Mouse (Mus musculus) thymus, adult 2 months (tissue): ENCODE measurements at regions not wholly inside any gene's neighbourhood (a gene's known extent, or its start where the extent isn't known, plus 50 kb on each side); places are given as distances from the start of the nearest gene placed in this dataset.

Experiments
- DNase-seq: peaks from one replicate; pipeline ENCODE4 v3.0.0; 2021
- H3K27ac ChIP-seq: fragments of 200-500 bp; 2 replicates; pipeline ENCODE4 v1.5.1; 2012; ENCODE audit warnings: low read length, control low read depth; ENCODE audit not compliant: control insufficient read depth, insufficient read depth
- H3K27me3 ChIP-seq: fragments of 200-500 bp; 2 replicates; pipeline ENCODE4 v1.6.1; 2012; ENCODE audit warnings: mild to moderate bottlenecking, low read length, moderate library complexity, mixed read lengths; ENCODE audit not compliant: control insufficient read depth, insufficient read depth
- H3K36me3 ChIP-seq: fragments of 200-500 bp; 2 replicates; pipeline ENCODE4 v1.6.1; 2012; ENCODE audit warnings: mild to moderate bottlenecking, low read length, moderate library complexity; ENCODE audit not compliant: control insufficient read depth, insufficient read depth
- H3K4me1 ChIP-seq: fragments of 200-500 bp; replicated peaks from 2 replicates; pipeline ENCODE4 v1.6.1; 2012; ENCODE audit warnings: low read length; ENCODE audit not compliant: control insufficient read depth, insufficient read depth
- H3K4me3 ChIP-seq: fragments of 200-500 bp; 2 replicates; pipeline ENCODE4 v1.5.1; 2012; ENCODE audit warnings: mild to moderate bottlenecking, low read length, control low read depth, moderate library complexity; ENCODE audit not compliant: control insufficient read depth, insufficient read depth
- CTCF ChIP-seq: fragments of 200-500 bp; IDR thresholded peaks from 2 replicates; pipeline ENCODE4 v1.5.1; 2012; ENCODE audit warnings: mild to moderate bottlenecking, control low read depth, low read length, moderate library complexity, borderline replicate concordance; ENCODE audit not compliant: control insufficient read depth, poor library complexity, insufficient read depth; ENCODE audit errors: extremely low read depth
- POLR2A ChIP-seq: fragments of 200-500 bp; IDR thresholded peaks from 2 replicates; pipeline ENCODE4 v1.6.1; 2012; ENCODE audit warnings: mild to moderate bottlenecking, low read length, control low read depth, moderate library complexity; ENCODE audit not compliant: control insufficient read depth, poor library complexity, insufficient read depth; ENCODE audit errors: extremely low read depth
- WGBS: fragments of 180-500 bp; shearing (Covaris S2); methylation state at CpG from one replicate; pipeline ENCODE4 v1.1.7; 2018; 5-methylcytosine and 5-hydroxymethylcytosine counted together

DNA sequence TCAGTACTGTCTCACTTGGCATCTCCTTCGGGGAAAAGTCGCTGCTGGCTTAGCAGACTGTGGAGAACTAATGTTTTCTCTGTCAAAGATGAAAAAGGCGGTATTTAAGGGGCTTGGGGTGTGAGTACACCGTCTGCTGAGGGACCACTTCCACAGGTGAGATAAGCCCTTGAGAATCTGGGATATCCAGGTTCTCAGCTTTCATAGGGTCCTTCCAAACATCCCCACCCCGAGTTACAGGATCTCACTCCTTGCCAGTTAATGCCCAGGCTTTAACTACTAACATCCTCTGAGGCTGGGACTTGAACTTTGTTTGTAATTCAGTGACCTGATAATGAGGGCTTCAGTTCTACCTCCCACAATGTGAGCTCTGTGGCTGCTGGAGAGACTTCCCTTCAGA lies 86.9 kb downstream of the Emp1 start:
- Histone ChIP-seq H3K4me1 (peaks cover 9% of the 10 kb centered on the region), H3K27ac (no peak overlapping the region), H3K27me3 (no peaks in the 10 kb centered on the region), H3K4me3 (no peak overlapping the region), H3K36me3 (no peaks in the 10 kb centered on the region)
- TF ChIP-seq POLR2A (no peak), CTCF (no peak)
- no peak for DNase-seq
- WGBS, result 94% methylated on average over 5 of the region's 5 CpGs

DNA sequence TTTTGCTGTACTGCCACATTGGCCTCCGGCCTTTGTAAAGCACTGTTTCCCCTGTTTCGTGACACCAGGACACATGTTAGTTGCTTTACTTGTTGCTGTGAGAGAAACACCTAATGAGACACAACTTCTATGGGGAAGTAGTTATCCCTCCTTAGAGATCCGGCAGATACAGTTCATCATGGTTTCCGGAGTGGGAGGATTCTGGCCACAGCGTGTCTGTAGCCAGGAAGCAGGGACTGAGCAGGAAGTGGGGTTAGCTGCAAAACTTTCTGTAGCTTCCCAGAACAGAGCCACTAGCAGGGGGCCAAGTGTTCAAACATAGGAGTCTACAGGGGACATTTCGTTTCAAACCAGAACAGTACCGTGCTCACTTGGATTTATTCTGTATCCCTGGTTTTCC lies 88.2 kb downstream of the Emp1 start:
- Histone ChIP-seq H3K4me1 (peaks cover 9% of the 10 kb centered on the region), H3K36me3 (no peaks in the 10 kb centered on the region), H3K27me3 (no peaks in the 10 kb centered on the region), H3K4me3 (no peak overlapping the region), H3K27ac (no peak overlapping the region)
- TF ChIP-seq CTCF, result no peak
- TF ChIP-seq POLR2A, result no peak
- peak; percentile 49 for DNase-seq
- WGBS, result 5% methylated on average over 7 of the region's 7 CpGs

DNA sequence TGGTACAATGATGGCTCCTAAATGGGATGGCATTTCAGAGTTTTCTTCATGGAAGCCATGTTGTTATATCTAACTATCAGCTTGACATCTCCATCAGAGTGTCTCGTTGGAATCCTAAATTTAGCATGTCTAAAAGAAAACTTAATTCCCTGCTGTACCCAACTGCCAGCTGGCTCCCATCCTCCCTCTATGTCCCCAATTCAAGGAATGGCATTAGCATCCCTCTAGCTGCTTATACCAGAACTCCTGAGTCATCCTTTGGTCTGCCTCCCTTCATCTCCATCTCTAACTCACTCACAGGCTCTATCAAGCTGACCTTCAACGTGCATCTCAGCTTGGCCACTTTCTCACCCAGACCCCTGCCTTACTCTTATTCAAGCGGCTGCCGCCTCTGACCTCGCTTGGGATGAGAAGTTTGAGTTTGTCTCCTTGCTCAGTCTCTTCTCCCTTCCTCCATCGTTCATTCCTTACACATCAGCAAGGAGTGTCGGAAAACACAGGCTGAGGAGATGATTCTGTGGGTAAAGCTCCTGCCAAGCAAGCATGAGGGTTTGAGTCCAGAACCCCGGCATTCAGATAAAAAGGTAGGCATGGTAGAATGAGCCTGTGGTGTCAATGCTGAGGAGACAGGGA lies 88.9 kb downstream of the Emp1 start:
- WGBS, result 85% methylated on average over 8 of the region's 8 CpGs
- H3K27me3 ChIP-seq, result no peaks in the 10 kb centered on the region
- peaks cover 9% of the 10 kb centered on the region for H3K4me1 ChIP-seq
- TF ChIP-seq POLR2A, result no peak
- no peak for TF ChIP-seq CTCF
- H3K4me3 ChIP-seq, result no peak overlapping the region
- no peaks in the 10 kb centered on the region for H3K36me3 ChIP-seq
- H3K27ac ChIP-seq, result no peak overlapping the region
- DNase-seq, result no peak

DNA sequence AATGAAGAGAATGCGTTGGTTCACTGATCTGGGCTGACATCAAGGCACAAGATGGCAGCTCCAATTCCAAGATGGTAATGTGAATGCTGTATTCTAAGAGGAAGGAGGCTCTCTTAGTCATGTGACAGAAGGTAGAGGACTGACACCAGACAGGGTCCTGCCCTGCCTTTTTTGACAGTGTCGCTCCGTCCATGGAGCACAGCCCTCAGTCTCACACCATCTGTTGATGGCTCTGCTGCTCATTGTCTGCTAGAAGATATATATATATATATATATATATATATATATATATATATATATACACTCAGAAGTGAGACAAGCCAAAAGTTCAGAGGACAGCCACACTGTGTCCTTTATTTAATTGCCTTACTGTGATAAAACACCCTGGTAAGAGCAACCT lies 90.7 kb downstream of the Emp1 start:
- no peak for DNase-seq
- TF ChIP-seq CTCF, result no peak
- TF ChIP-seq POLR2A, result no peak
- WGBS, result 100% methylated on average over 3 of the region's 3 CpGs
- no peaks in the 10 kb centered on the region for H3K36me3 ChIP-seq
- H3K4me3 ChIP-seq, result no peak overlapping the region
- H3K27ac ChIP-seq, result no peak overlapping the region
- no peaks in the 10 kb centered on the region for H3K27me3 ChIP-seq
- H3K4me1 ChIP-seq, result peaks cover 9% of the 10 kb centered on the region

DNA sequence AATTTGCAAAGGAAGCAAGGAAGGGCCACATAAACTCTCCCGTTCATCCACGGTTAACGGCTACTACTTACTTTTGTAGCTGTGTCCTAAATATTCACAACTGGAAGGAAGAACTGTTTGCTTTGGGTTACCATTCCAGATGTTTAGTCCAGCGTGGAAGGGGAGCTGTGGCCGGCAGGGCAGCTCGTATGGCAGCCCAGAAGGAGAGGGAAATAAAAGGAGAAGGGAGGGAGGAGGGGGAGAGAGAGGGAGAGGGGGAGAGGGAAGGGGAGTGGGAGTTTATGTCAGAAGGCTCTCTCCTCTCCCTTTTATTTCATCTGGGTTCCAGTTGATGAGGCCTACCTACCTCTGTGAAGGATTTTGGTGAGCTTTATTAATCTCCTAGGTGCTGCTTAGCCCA lies 110.2 kb downstream of the Emp1 start:
- no peaks in the 10 kb centered on the region for H3K4me1 ChIP-seq
- no peaks in the 10 kb centered on the region for H3K27me3 ChIP-seq
- TF ChIP-seq CTCF, result no peak
- TF ChIP-seq POLR2A, result no peak
- 92% methylated on average over 6 of the region's 6 CpGs for WGBS
- no peaks in the 10 kb centered on the region for H3K36me3 ChIP-seq
- H3K4me3 ChIP-seq, result no peak overlapping the region
- H3K27ac ChIP-seq, result no peak overlapping the region
- no peak for DNase-seq

- Histone ChIP-seq H3K4me1 (no peaks in the 10 kb centered on the region), H3K27ac (no peak overlapping the region), H3K27me3 (no peaks in the 10 kb centered on the region), H3K4me3 (no peak overlapping the region), H3K36me3 (no peaks in the 10 kb centered on the region)
- TF ChIP-seq POLR2A, result no peak
- no peak for TF ChIP-seq CTCF
- DNase-seq, result no peak
- WGBS, result 95% methylated on average over 4 of the region's 4 CpGs
Observed at GRCm38 (mm10) chr6:135473146-135473545, 110.8 kb downstream of the Emp1 start.

GRCm38 (mm10) chr6:135488795-135489194 lies 126.5 kb downstream of the Emp1 start:
- no peaks in the 10 kb centered on the region for H3K27me3 ChIP-seq
- 86% methylated on average over 2 of the region's 2 CpGs for WGBS
- no peak overlapping the region for H3K27ac ChIP-seq
- DNase-seq, result no peak
- TF ChIP-seq POLR2A (no peak), CTCF (no peak)
- H3K4me3 ChIP-seq, result no peak overlapping the region
- H3K36me3 ChIP-seq, result no peaks in the 10 kb centered on the region
- H3K4me1 ChIP-seq, result no peaks in the 10 kb centered on the region
